Mouse (Mus musculus): ENCODE data around the gene Tmem189. TPM values are rescaled to one million over a fixed set of nuclear protein-coding genes. Genes with fewer than 3 reads are reported as not detected.

The Tmem189 gene
- polyA plus RNA-seq, 1 experiment from 2014 or later: 44.5 TPM

DNA sequence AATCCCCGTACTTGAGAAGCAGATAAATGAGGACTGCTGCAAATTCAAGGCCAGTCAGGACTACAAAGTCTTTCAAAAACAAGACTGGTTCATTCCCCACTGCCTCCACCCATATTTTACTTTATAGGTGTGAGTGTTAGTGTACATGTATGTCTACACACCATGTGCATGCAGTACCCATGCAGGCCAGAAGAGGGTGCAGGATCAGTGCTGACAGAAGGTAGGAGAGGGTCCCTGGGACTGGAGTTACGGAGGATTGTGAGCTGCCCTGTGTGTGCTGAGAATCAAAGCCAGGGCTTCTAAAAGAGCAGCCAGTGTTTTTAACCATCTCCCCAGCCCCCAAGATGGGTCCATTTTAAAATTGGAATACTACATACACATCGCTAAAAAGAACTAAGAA is 49.3 kb downstream of the Tmem189 start:
- no peaks in the 10 kb centered on the region; the same call in none of the 2 replicates for H3K9me3 ChIP-seq (replicated peaks; ENCODE audit: control insufficient read depth, low read length)
- no peak overlapping the region for H3K4me2 ChIP-seq (ENCODE audit: low read depth, low read length)
- no peaks in the 10 kb centered on the region for H3K4me1 ChIP-seq (ENCODE audit: control insufficient read depth, insufficient read depth, low read length)
- no peak overlapping the region for H3K27ac ChIP-seq (ENCODE audit: low read length)
- no peaks in the 10 kb centered on the region for H3K27me3 ChIP-seq (ENCODE audit: control insufficient read depth, insufficient read depth, low read length)
- 0 out of 2 replicates have a peak, but pooled peaks cover 2% of the 10 kb centered on the region for H3K36me3 ChIP-seq (ENCODE audit: control insufficient read depth, insufficient read depth)
- no peak for ATAC-seq (replicated peaks; ENCODE audit: extremely low read depth, insufficient read depth, low FRiP score)
- 82% methylated on average over 3 of the region's 3 CpGs for WGBS
- H3K9ac ChIP-seq (ENCODE audit: low read length): no peak overlapping the region
- H3K4me3 ChIP-seq (ENCODE audit: low read length): no peak overlapping the region

DNA sequence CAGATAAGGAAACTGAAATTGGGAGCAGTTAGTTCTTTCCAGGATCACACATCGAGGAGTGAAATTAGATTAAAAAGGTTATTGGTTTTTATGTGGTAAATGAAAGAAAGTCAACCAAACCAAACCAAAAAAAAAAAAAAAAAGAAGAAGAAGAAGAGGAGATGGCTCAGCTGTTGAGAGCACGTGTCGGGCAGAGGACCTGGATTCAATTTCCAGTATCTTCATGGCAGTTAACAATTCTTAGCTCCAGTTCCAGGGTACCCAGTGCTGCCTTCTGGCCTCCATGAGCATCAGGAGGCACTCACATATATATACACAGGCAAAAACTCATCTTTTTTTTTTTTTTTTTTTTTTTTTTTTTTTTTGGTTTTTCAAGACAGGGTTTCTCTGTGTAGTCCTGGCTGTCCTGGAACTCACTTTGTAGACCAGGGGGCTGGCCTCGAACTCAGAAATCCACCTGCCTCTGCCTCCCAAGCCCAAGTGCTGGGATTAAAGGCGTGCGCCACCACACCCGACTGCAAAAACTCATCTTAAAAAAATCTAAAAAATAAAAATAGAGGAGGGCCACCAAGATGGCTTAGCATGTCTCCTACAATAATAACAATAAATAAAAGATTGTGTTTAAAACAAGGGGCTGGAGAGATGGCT is 54.6 kb downstream of the Tmem189 start:
- peak overlapping the region; percentile 47 for H3K4me3 ChIP-seq (ENCODE audit: low read length)
- peak overlapping the region; percentile 57 for H3K9ac ChIP-seq (ENCODE audit: low read length)
- 65% methylated on average over 7 of the region's 7 CpGs for WGBS
- peaks cover 29% of the 10 kb centered on the region for H3K4me1 ChIP-seq (ENCODE audit: control insufficient read depth, insufficient read depth, low read length)
- H3K36me3 ChIP-seq (ENCODE audit: control insufficient read depth, insufficient read depth): no peaks in the 10 kb centered on the region
- H3K27ac ChIP-seq (ENCODE audit: low read length): 0 out of 2 replicates have a peak overlapping the region, but pooled peaks have one; percentile 24
- ATAC-seq (replicated peaks; ENCODE audit: extremely low read depth, insufficient read depth, low FRiP score): no peak
- H3K9me3 ChIP-seq (replicated peaks; ENCODE audit: control insufficient read depth, low read length): no peaks in the 10 kb centered on the region; the same call in 1 of the 2 replicates
- peak overlapping the region; percentile 80 for H3K4me2 ChIP-seq (ENCODE audit: low read depth, low read length)
- no peaks in the 10 kb centered on the region for H3K27me3 ChIP-seq (ENCODE audit: control insufficient read depth, insufficient read depth, low read length)

DNA sequence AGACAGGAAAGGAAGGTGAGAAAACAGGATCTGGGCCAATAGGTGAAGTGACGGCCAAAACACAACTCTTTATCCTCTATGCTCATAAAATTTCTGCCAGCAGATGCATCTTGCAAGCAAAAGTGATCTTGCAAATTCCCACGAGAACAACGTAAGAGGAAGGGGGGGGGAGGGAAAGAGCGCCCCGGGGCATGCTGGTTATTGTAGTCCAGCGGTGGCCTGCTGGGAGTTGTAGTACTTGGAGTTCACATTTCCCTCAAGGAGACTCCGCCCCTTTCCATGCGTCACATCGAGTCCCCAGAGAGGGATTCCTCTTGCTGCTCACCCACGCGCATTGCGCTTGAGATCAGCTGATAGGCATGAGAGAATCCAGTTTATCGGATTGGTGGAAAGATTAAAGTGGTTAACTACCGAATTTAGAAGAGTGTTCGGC is 55.3 kb downstream of the Tmem189 start:
- H3K4me2 ChIP-seq (ENCODE audit: low read depth, low read length): peak overlapping the region; percentile 80
- peak; percentile 59 for ATAC-seq (replicated peaks; ENCODE audit: extremely low read depth, insufficient read depth, low FRiP score)
- no peaks in the 10 kb centered on the region for H3K27me3 ChIP-seq (ENCODE audit: control insufficient read depth, insufficient read depth, low read length)
- H3K4me3 ChIP-seq (ENCODE audit: low read length): peak overlapping the region; percentile 47
- peaks cover 36% of the 10 kb centered on the region for H3K4me1 ChIP-seq (ENCODE audit: control insufficient read depth, insufficient read depth, low read length)
- no peaks in the 10 kb centered on the region for H3K36me3 ChIP-seq (ENCODE audit: control insufficient read depth, insufficient read depth)
- no peaks in the 10 kb centered on the region; the same call in 1 of the 2 replicates for H3K9me3 ChIP-seq (replicated peaks; ENCODE audit: control insufficient read depth, low read length)
- peak overlapping the region; percentile 78 for H3K27ac ChIP-seq (ENCODE audit: low read length)
- under 1% methylated on average over 15 of the region's 15 CpGs for WGBS
- H3K9ac ChIP-seq (ENCODE audit: low read length): peak overlapping the region; percentile 61

DNA sequence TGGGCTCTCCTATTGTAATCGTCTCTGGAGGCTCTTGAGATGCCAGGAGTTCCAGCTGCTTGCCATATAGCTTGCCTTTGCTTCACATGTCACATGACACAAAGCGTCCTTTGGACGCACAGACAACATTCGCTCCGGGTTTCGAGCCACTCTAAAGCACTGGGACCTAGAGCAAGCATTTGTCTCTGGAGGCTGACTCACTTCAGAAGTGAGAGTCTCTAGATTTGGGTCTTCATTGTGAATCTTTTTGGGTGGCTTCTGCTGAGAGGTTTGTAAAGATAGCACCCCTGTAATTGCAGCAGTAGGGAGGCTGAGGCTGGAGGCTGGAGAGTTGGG is 56.1 kb downstream of the Tmem189 start:
- 48% methylated on average over 6 of the region's 6 CpGs for WGBS

DNA sequence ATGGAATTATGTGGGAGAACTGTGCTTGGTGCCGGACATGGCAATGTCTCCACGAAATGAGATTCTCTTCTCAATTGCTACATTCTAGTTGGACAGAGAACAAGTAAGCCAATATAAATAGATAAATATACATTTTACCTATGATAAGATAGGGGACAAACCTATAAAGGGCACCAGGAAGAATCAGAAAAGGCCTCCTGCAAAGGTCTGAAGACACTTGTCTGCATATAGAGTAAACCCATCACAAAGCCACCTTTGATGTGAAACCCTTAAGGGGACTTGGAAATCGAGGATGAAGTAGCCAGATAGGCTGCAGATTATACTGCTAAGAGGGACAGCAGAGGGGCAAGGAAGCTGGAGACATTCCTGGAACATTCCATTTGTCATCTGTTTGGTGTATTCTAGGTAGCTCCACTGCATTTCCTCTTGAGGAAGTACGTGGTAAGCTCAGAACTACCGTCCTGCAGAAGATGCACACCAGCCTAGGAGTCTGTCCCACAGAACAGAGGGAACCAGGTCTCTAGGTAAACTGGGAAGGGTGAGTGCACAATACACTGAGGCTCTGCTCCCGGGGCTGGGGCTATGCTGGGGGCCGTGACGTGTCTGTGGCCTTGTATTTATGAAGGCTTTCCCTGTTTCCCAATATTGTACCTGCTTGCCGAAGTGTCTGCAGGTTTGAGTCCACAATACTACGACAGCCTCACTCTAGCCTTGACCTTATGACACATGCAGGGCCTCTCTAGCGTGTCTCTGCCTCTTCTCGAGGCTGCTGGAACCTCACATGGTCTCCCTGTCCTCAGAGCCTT is 56.7 kb downstream of the Tmem189 start:
- H3K36me3 ChIP-seq (ENCODE audit: control insufficient read depth, insufficient read depth): no peaks in the 10 kb centered on the region
- no peaks in the 10 kb centered on the region; the same call in 1 of the 2 replicates for H3K9me3 ChIP-seq (replicated peaks; ENCODE audit: control insufficient read depth, low read length)
- H3K27me3 ChIP-seq (ENCODE audit: control insufficient read depth, insufficient read depth, low read length): no peaks in the 10 kb centered on the region
- peak overlapping the region; percentile 78 for H3K27ac ChIP-seq (ENCODE audit: low read length)
- no peak for ATAC-seq (replicated peaks; ENCODE audit: extremely low read depth, insufficient read depth, low FRiP score)
- 59% methylated on average over 12 of the region's 12 CpGs for WGBS
- H3K9ac ChIP-seq (ENCODE audit: low read length): peak overlapping the region; percentile 63
- H3K4me1 ChIP-seq (ENCODE audit: control insufficient read depth, insufficient read depth, low read length): peaks cover 50% of the 10 kb centered on the region
- H3K4me2 ChIP-seq (ENCODE audit: low read depth, low read length): peak overlapping the region; percentile 59
- peak overlapping the region; percentile 66 for H3K4me3 ChIP-seq (ENCODE audit: low read length)

More for the DNA sequence above, 56.1 kb downstream of the Tmem189 start:
- H3K27me3 ChIP-seq (ENCODE audit: control insufficient read depth, insufficient read depth, low read length): no peaks in the 10 kb centered on the region
- no peaks in the 10 kb centered on the region; the same call in 1 of the 2 replicates for H3K9me3 ChIP-seq (replicated peaks; ENCODE audit: control insufficient read depth, low read length)
- H3K4me1 ChIP-seq (ENCODE audit: control insufficient read depth, insufficient read depth, low read length): peaks cover 44% of the 10 kb centered on the region
- H3K9ac ChIP-seq (ENCODE audit: low read length): peak overlapping the region; percentile 13; the same call in 1 of the 2 replicates
- ATAC-seq (replicated peaks; ENCODE audit: extremely low read depth, insufficient read depth, low FRiP score): no peak
- peak overlapping the region; percentile 78 for H3K27ac ChIP-seq (ENCODE audit: low read length)
- no peak overlapping the region for H3K4me2 ChIP-seq (ENCODE audit: low read depth, low read length)
- H3K36me3 ChIP-seq (ENCODE audit: control insufficient read depth, insufficient read depth): no peaks in the 10 kb centered on the region
- H3K4me3 ChIP-seq (ENCODE audit: low read length): no peak overlapping the region

DNA sequence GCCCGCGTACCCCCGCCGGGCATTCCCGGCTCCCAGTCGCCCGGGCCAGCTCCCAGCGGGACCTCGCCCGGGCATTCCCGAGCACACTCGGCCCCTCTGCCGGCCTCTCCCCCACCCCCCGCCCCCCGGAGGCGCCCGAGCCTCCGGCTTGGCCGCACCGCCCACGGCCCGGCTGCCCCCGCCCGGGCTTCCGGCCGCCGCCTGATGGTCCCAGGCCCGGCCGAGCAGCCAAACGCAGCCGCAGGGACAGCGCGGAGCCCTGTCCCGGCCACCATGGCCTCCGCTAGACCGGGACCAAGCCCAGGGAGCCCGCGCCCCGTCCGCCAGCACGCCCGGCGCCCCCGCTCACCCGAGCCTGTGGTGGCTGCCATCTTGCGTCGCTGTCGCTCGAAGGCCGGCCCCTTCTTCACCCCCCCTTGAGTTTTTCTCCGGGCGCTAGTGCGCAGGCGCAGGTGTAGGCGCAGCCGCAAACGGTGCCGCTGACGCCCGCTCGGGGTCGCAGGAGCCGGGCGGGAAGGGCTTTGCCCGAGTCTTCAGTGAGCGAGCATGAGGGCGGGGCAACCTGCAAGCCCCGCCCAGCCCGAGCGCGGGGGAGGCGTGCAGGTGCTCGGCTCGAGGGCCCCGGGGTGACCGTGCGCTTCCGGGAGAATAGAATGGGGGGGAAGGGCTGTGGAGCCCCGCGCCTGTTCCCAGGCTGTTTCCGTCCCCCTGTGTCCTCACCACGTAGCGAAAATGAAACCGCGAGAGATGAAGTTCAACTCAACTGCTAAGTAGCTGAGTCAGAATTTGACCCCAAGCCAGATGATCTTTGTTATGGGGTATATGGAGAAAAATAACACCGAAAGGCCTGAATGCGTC is 57.8 kb downstream of the Tmem189 start, which contains the start of gene Ube2v1:
Ube2v1 (minus strand) TSS at position 505 of the 858 bp plus-strand sequence.
- peak within 1 kb of the TSS; percentile 80 for H3K4me2 ChIP-seq (ENCODE audit: low read depth, low read length)
- no peaks in the 10 kb centered on the region; the same call in 1 of the 2 replicates for H3K9me3 ChIP-seq (replicated peaks; ENCODE audit: control insufficient read depth, low read length)
- peak within 1 kb of the TSS; percentile 91 for H3K9ac ChIP-seq (ENCODE audit: low read length)
- peaks cover 54% of the 10 kb centered on the region for H3K4me1 ChIP-seq (ENCODE audit: control insufficient read depth, insufficient read depth, low read length)
- peak; percentile 84 for ATAC-seq (replicated peaks; ENCODE audit: extremely low read depth, insufficient read depth, low FRiP score)
- peak within 1 kb of the TSS; percentile 66 for H3K4me3 ChIP-seq (ENCODE audit: low read length)
- WGBS: under 1% methylated on average over 81 of the region's 87 CpGs
- H3K36me3 ChIP-seq (ENCODE audit: control insufficient read depth, insufficient read depth): no peaks in the 10 kb centered on the region
- peak within 1 kb of the TSS; percentile 78 for H3K27ac ChIP-seq (ENCODE audit: low read length)
- H3K27me3 ChIP-seq (ENCODE audit: control insufficient read depth, insufficient read depth, low read length): no peaks in the 10 kb centered on the region

DNA sequence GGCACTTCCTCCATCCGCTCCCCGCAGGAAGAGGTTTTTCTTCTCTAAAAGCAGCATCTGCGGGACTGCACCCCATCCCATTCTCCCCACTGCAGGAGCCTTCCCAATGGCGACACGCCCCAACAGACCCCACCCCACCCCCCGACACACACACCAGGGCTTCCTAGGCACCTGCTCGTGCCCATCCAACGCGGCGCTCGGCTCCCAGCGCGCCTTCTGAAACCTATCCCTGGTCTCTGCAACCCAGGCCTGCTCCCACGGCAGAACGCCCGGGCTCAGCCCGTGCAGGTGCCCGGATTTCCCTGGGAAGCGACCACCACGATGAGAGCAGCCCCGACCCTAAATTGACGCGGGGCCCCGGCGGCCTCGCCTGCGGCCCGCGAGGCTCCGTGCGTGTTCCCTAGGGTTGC is 58.4 kb downstream of the Tmem189 start:
- H3K36me3 ChIP-seq (ENCODE audit: control insufficient read depth, insufficient read depth): no peaks in the 10 kb centered on the region
- no peaks in the 10 kb centered on the region for H3K27me3 ChIP-seq (ENCODE audit: control insufficient read depth, insufficient read depth, low read length)
- H3K27ac ChIP-seq (ENCODE audit: low read length): peak overlapping the region; percentile 78
- peak; percentile 1; the same call in 1 of the 2 replicates for ATAC-seq (replicated peaks; ENCODE audit: extremely low read depth, insufficient read depth, low FRiP score)
- peak overlapping the region; percentile 66 for H3K4me3 ChIP-seq (ENCODE audit: low read length)
- peak overlapping the region; percentile 80 for H3K4me2 ChIP-seq (ENCODE audit: low read depth, low read length)
- peak overlapping the region; percentile 91 for H3K9ac ChIP-seq (ENCODE audit: low read length)
- WGBS: under 1% methylated on average over 31 of the region's 31 CpGs
- no peaks in the 10 kb centered on the region; the same call in 1 of the 2 replicates for H3K9me3 ChIP-seq (replicated peaks; ENCODE audit: control insufficient read depth, low read length)
- peaks cover 54% of the 10 kb centered on the region for H3K4me1 ChIP-seq (ENCODE audit: control insufficient read depth, insufficient read depth, low read length)

DNA sequence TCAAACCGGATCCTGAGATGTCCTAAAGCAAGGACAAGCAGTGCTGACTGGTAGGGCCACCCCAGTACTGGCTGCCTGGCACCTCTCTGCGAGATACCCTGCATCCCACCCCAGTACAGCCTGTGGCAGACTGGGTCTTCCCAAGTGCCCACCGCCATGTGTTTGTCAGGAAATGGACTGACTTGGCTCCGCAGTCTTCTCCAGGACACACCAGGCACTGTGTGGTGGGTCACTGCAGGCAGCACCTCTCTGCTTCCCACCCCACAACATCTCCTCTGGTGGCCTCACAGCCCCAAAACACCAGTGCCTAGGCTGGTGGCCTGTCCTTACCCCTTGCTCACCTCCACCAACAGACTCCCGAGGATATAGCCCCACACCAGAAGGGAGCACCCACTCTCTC is 59.2 kb downstream of the Tmem189 start:
- H3K36me3 ChIP-seq (ENCODE audit: control insufficient read depth, insufficient read depth): no peaks in the 10 kb centered on the region
- peaks cover 60% of the 10 kb centered on the region for H3K4me1 ChIP-seq (ENCODE audit: control insufficient read depth, insufficient read depth, low read length)
- H3K9me3 ChIP-seq (replicated peaks; ENCODE audit: control insufficient read depth, low read length): no peaks in the 10 kb centered on the region
- H3K4me3 ChIP-seq (ENCODE audit: low read length): peak overlapping the region; percentile 66
- WGBS: 48% methylated on average over 5 of the region's 5 CpGs
- H3K9ac ChIP-seq (ENCODE audit: low read length): peak overlapping the region; percentile 91
- no peak for ATAC-seq (replicated peaks; ENCODE audit: extremely low read depth, insufficient read depth, low FRiP score)
- H3K27ac ChIP-seq (ENCODE audit: low read length): peak overlapping the region; percentile 56; the same call in 1 of the 2 replicates
- H3K27me3 ChIP-seq (ENCODE audit: control insufficient read depth, insufficient read depth, low read length): no peaks in the 10 kb centered on the region
- H3K4me2 ChIP-seq (ENCODE audit: low read depth, low read length): peak overlapping the region; percentile 80

Measured in heart, embryonic 16.5 days (tissue).